Mouse (Mus musculus) hindbrain, postnatal 0 days (tissue): Measurements from ENCODE around the gene Ncam1. TPM values are rescaled to one million over a fixed set of nuclear protein-coding genes. Genes with fewer than 3 reads are reported as not detected.

Experiments
- ATAC-seq: fragments of 200-750 bp; cut with Nextera tagmentation; 2 replicates; pipeline ENCODE4 v1.8.0; 2017; ENCODE audit warnings: mild to moderate bottlenecking, moderate TSS enrichment, moderate library complexity
- DNase-seq: peaks from one replicate; pipeline ENCODE4 v3.0.0-alpha.2; 2015; ENCODE audit warnings: low spot score
- H3K27ac ChIP-seq: fragments of 300-500 bp; sonication (generic); 2 replicates; pipeline ENCODE4 v1.5.1; 2014; ENCODE audit warnings: mild to moderate bottlenecking
- H3K27me3 ChIP-seq: fragments of 300-500 bp; sonication (generic); 2 replicates; pipeline ENCODE4 v1.6.1; 2014; ENCODE audit warnings: low read length, mixed read lengths; ENCODE audit not compliant: insufficient read depth
- H3K36me3 ChIP-seq: fragments of 300-500 bp; sonication (generic); 2 replicates; pipeline ENCODE4 v1.6.1; 2014; ENCODE audit warnings: low read length, mixed read lengths; ENCODE audit not compliant: insufficient read depth
- H3K4me1 ChIP-seq: fragments of 300-500 bp; sonication (generic); 2 replicates; pipeline ENCODE4 v1.6.1; 2014; ENCODE audit warnings: antibody characterized with exemption, low read length, mixed read lengths; ENCODE audit not compliant: insufficient read depth
- H3K4me2 ChIP-seq: fragments of 300-500 bp; sonication (generic); 2 replicates; pipeline ENCODE4 v1.6.1; 2014; ENCODE audit warnings: low read depth, mild to moderate bottlenecking, low read length, moderate library complexity, mixed read lengths
- H3K4me3 ChIP-seq: fragments of 300-500 bp; sonication (generic); 2 replicates; pipeline ENCODE4 v1.5.1; 2014; ENCODE audit warnings: low read length
- H3K9ac ChIP-seq: fragments of 300-500 bp; sonication (generic); replicated peaks from 2 replicates; pipeline ENCODE4 v1.6.1; 2014; ENCODE audit warnings: mild to moderate bottlenecking, low read length, moderate library complexity, mixed read lengths
- H3K9me3 ChIP-seq: fragments of 300-500 bp; sonication (generic); 2 replicates; pipeline ENCODE4 v1.6.1; 2016; ENCODE audit warnings: low read length, mixed read lengths
- CTCF ChIP-seq: IDR thresholded peaks from 2 replicates; pipeline ENCODE4 v1.5.1; 2016; ENCODE audit warnings: antibody characterized with exemption, control low read depth, low read depth
- WGBS: fragments of 180-500 bp; shearing (Covaris S2); extraction: QIAGEN DNeasy Blood & Tissue Kit; methylation state at CpG from one replicate; pipeline ENCODE4 v1.1.7; 2014; 5-methylcytosine and 5-hydroxymethylcytosine counted together
- polyA plus RNA-seq: library from polyadenylated mRNA; unstranded; fragments of >200 nt; fragmentation: Nextera tagmentation; extraction: Ambion mirVana; gene quantifications from 2 replicates; pipeline ENCODE4 v1.2.1, GENCODE M21; 2015
- total RNA-seq: library from RNA; depleted of rRNA; stranded (reverse); fragments of >200 nt; gene quantifications from 2 replicates; pipeline ENCODE4 v1.2.3, GENCODE M21; 2014

Gene Ncam1
- total and polyA plus RNA-seq, 2 experiments from 2014 or later = 411 to 414 TPM

GRCm38 (mm10) chr9:49667066-49667465 lies 131.7 kb downstream of the Ncam1 start:
- Histone ChIP-seq H3K4me2 (no peak overlapping the region), H3K27ac (no peak overlapping the region), H3K4me3 (no peak overlapping the region), H3K9ac (no peak overlapping the region), H3K27me3 (no peaks in the 10 kb centered on the region), H3K9me3 (no peaks in the 10 kb centered on the region), H3K4me1 (peaks cover 9% of the 10 kb centered on the region; the same call in 1 of the 2 replicates), H3K36me3 (no peaks in the 10 kb centered on the region)
- no peak for ATAC-seq
- DNase-seq = no peak
- TF ChIP-seq CTCF = peak; percentile 28

GRCm38 (mm10) chr9:49665361-49665760 lies 133.4 kb downstream of the Ncam1 start:
- Histone ChIP-seq H3K9me3 (no peaks in the 10 kb centered on the region), H3K4me1 (peaks cover 16% of the 10 kb centered on the region; the same call in 1 of the 2 replicates), H3K4me3 (no peak overlapping the region), H3K36me3 (no peaks in the 10 kb centered on the region), H3K9ac (no peak overlapping the region), H3K27ac (no peak overlapping the region), H3K27me3 (no peaks in the 10 kb centered on the region), H3K4me2 (no peak overlapping the region)
- no peak for TF ChIP-seq CTCF
- peak; percentile 25 for DNase-seq
- 37% methylated on average over 5 of the region's 5 CpGs for WGBS
- no peak for ATAC-seq

- Histone ChIP-seq H3K9ac (no peak overlapping the region), H3K4me2 (no peak overlapping the region), H3K4me3 (no peak overlapping the region), H3K36me3 (no peaks in the 10 kb centered on the region), H3K27me3 (no peaks in the 10 kb centered on the region), H3K9me3 (no peaks in the 10 kb centered on the region), H3K27ac (0 out of 2 replicates have a peak overlapping the region, but pooled peaks have one; percentile 62), H3K4me1 (peaks cover 18% of the 10 kb centered on the region; the same call in 1 of the 2 replicates)
- DNase-seq = no peak
- WGBS = 89% methylated on average over 8 of the region's 8 CpGs
- ATAC-seq = no peak
- no peak for TF ChIP-seq CTCF
These were observed 134.8 kb downstream of the Ncam1 start for GRCm38 (mm10) chr9:49663927-49664320.

GRCm38 (mm10) chr9:49662958-49663926 lies 135.5 kb downstream of the Ncam1 start:
- Histone ChIP-seq H3K36me3 (no peaks in the 10 kb centered on the region), H3K27ac (peak overlapping the region; percentile 62), H3K4me1 (peaks cover 19% of the 10 kb centered on the region; the same call in 1 of the 2 replicates), H3K9ac (no peak overlapping the region), H3K4me3 (no peak overlapping the region), H3K27me3 (no peaks in the 10 kb centered on the region), H3K4me2 (no peak overlapping the region), H3K9me3 (no peaks in the 10 kb centered on the region)
- 51% methylated on average over 8 of the region's 8 CpGs for WGBS
- DNase-seq (peak; percentile 64), ATAC-seq (peak; percentile 85)
- TF ChIP-seq CTCF = peak; percentile 63

GRCm38 (mm10) chr9:49661480-49661879 lies 137.2 kb downstream of the Ncam1 start:
- DNase-seq (no peak), ATAC-seq (no peak)
- peaks cover 21% of the 10 kb centered on the region; the same call in 1 of the 2 replicates for H3K4me1 ChIP-seq
- H3K36me3 ChIP-seq = no peaks in the 10 kb centered on the region
- H3K27me3 ChIP-seq = no peaks in the 10 kb centered on the region
- no peaks in the 10 kb centered on the region for H3K9me3 ChIP-seq
- TF ChIP-seq CTCF = no peak
- H3K9ac ChIP-seq = no peak overlapping the region
- 65% methylated on average over 2 of the region's 2 CpGs for WGBS
- no peak overlapping the region for H3K4me2 ChIP-seq
- H3K4me3 ChIP-seq = no peak overlapping the region
- no peak overlapping the region for H3K27ac ChIP-seq

- H3K27ac ChIP-seq = no peak overlapping the region; the same call in 1 of the 2 replicates
- H3K9ac ChIP-seq = no peak overlapping the region
- no peaks in the 10 kb centered on the region for H3K36me3 ChIP-seq
- H3K27me3 ChIP-seq = no peaks in the 10 kb centered on the region
- H3K4me3 ChIP-seq = no peak overlapping the region
- H3K4me1 ChIP-seq = peaks cover 21% of the 10 kb centered on the region; the same call in 1 of the 2 replicates
- TF ChIP-seq CTCF = peak; percentile 53
- DNase-seq (peak; percentile 68), ATAC-seq (peak; percentile 78)
- 44% methylated on average over 4 of the region's 4 CpGs for WGBS
- no peaks in the 10 kb centered on the region for H3K9me3 ChIP-seq
- H3K4me2 ChIP-seq = no peak overlapping the region
These were observed 140.3 kb downstream of the Ncam1 start for GRCm38 (mm10) chr9:49658381-49658856.

- ATAC-seq = no peak
- no peaks in the 10 kb centered on the region for H3K36me3 ChIP-seq
- H3K4me2 ChIP-seq = no peak overlapping the region
These were observed 144.3 kb downstream of the Ncam1 start for GRCm38 (mm10) chr9:49654470-49654869.

More at GRCm38 (mm10) chr9:49654470-49654869, 144.3 kb downstream of the Ncam1 start:
- TF ChIP-seq CTCF = no peak
- no peak overlapping the region for H3K4me3 ChIP-seq
- no peak overlapping the region for H3K9ac ChIP-seq
- no peak overlapping the region for H3K27ac ChIP-seq
- no peak for DNase-seq
- 0 out of 2 replicates have a peak, but pooled peaks cover 6% of the 10 kb centered on the region for H3K4me1 ChIP-seq
- no peaks in the 10 kb centered on the region for H3K27me3 ChIP-seq
- WGBS = 83% methylated on average over 3 of the region's 3 CpGs
- H3K9me3 ChIP-seq = no peaks in the 10 kb centered on the region
